Comparison of ENCODE assay signal across 13 mouse cellular contexts in genomic region chr2:69471837-69472236, GRCm38 (mm10).
DNase-seq lines count a peak whose midpoint lies in the region; ATAC-seq and TF ChIP-seq lines count a peak whose summit lies in the region.
"Had no signal": no experiment of that assay in that cellular context is flagged by ENCODE, and none has a peak within 500 bp of the region (broad histone marks: within the 10 kb centered on the region; RNA-seq: fewer than 3 reads in every experiment).

No protein-coding gene starts in this region.

- WGBS in forebrain, embryonic 14.5 days = 89% methylated on average over 4 of the region's 4 CpGs
- WGBS in forebrain, embryonic 11.5 days = 95% methylated on average over 4 of the region's 4 CpGs
- WGBS in lung, embryonic 16.5 days = 54% methylated on average over 4 of the region's 4 CpGs

- no peaks in the 10 kb centered on the region for H3K9me3 ChIP-seq in forebrain, embryonic 14.5 days (replicated peaks; ENCODE audit: control insufficient read depth, low read length)
- H3K9me3 ChIP-seq in forebrain, embryonic 11.5 days (ENCODE audit: control insufficient read depth, low read length) = no peaks in the 10 kb centered on the region
- no peaks in the 10 kb centered on the region for H3K9me3 ChIP-seq in CH12.LX (replicated peaks; ENCODE audit: low read length)
- H3K9me3 ChIP-seq in lung, embryonic 16.5 days (ENCODE audit: control insufficient read depth, low read length) = no peaks in the 10 kb centered on the region
- H3K9me3 ChIP-seq: limb, embryonic 12.5 days had no signal

- intact Hi-C loops in left cerebral cortex, postnatal 14 days (cut with DNase I) = no loop called here

- H3K79me2 ChIP-seq in CH12.LX (replicated peaks; ENCODE audit: control insufficient read depth, extremely low read depth, insufficient read depth, poor library complexity, severe bottlenecking) = no peaks in the 10 kb centered on the region

- H3K4me2 ChIP-seq in forebrain, embryonic 14.5 days (ENCODE audit: low read length) = no peak overlapping the region
- H3K4me2 ChIP-seq in forebrain, embryonic 11.5 days (ENCODE audit: low read depth, low read length, severe bottlenecking) = no peak overlapping the region
- no peak overlapping the region for H3K4me2 ChIP-seq in CH12.LX (ENCODE audit: insufficient read depth, low read depth, poor library complexity, severe bottlenecking)
- peak overlapping the region; percentile 27; the same call in 1 of the 2 replicates for H3K4me2 ChIP-seq in lung, embryonic 16.5 days (ENCODE audit: low read depth, low read length)
- H3K4me2 ChIP-seq: limb, embryonic 12.5 days had no signal

- H3K4me3 ChIP-seq in forebrain, embryonic 14.5 days (ENCODE audit: low read depth, low read length) = no peak overlapping the region
- H3K4me3 ChIP-seq in forebrain, embryonic 11.5 days (ENCODE audit: low read depth, low read length) = no peak overlapping the region
- H3K4me3 ChIP-seq in CH12.LX (replicated peaks in 1 of 3; ENCODE audit: low read depth in 2 of 3, low read length in 2 of 3, poor library complexity in 1 of 3) = no peak overlapping the region
- no peak overlapping the region for H3K4me3 ChIP-seq in lung, embryonic 16.5 days (ENCODE audit: low read length)
- H3K4me3 ChIP-seq: limb, embryonic 12.5 days had no signal

- peak; percentile 15; the same call in 1 of the 2 replicates for TF ChIP-seq RAD21 in CH12.LX (IDR thresholded peaks at IDR 0.05; ENCODE audit: low read depth, low read length)

- H3K27me3 ChIP-seq in forebrain, embryonic 14.5 days (replicated peaks; ENCODE audit: control insufficient read depth, insufficient read depth, low read length) = no peaks in the 10 kb centered on the region
- H3K27me3 ChIP-seq in forebrain, embryonic 11.5 days (ENCODE audit: control insufficient read depth, insufficient read depth, low read length) = no peaks in the 10 kb centered on the region
- H3K27me3 ChIP-seq in CH12.LX (replicated peaks) = no peaks in the 10 kb centered on the region
- H3K27me3 ChIP-seq in lung, embryonic 16.5 days (ENCODE audit: control insufficient read depth, insufficient read depth, low read depth, low read length) = no peaks in the 10 kb centered on the region
- H3K27me3 ChIP-seq: limb, embryonic 12.5 days had no signal

- no peak for TF ChIP-seq POLR2A in CH12.LX (IDR thresholded peaks at IDR 0.05; ENCODE audit: low read depth, low read length)

- no peak for TF ChIP-seq EP300 in CH12.LX (IDR thresholded peaks at IDR 0.05; ENCODE audit: low read length)

- DNase-seq in forebrain, embryonic 14.5 days (ENCODE audit: low spot score) = peak; percentile 42
- DNase-seq in forebrain, embryonic 11.5 days (ENCODE audit: low spot score) = no peak
- peak; percentile 18 to 47 for DNase-seq in left cerebral cortex, postnatal 14 days (ENCODE audit: low spot score in 2 of 2)
- DNase-seq in left cerebral cortex, adult 18-20 months (ENCODE audit: low spot score in 2 of 2) = no peak
- DNase-seq in CH12.LX (ENCODE audit: extremely low read depth) = no peak
- DNase-seq in urinary bladder, postnatal 10 days (ENCODE audit: low spot score) = no peak
- no peak for DNase-seq in cerebellum, postnatal 36 days
- DNase-seq: cerebellum, postnatal 14 days; kidney, adult 11 months; right cerebral cortex, adult 18-20 months had no signal

- TF ChIP-seq CTCF in CH12.LX (conservative IDR thresholded peaks at IDR 0.05 in 1 of 2, IDR thresholded peaks at IDR 0.05 in 1 of 2; ENCODE audit: low read depth in 2 of 2, low read length in 2 of 2) = peak in 1 of 2 experiments; percentile 25; a peak in 1 of 4 replicates

- in situ Hi-C loops in CH12.LX (cut with MboI; ENCODE audit: low pct_ligation_motif_present, low pct_unique_long_range_greater_than_20kb, low sequenced_read_pairs) = no loop called here

- H3K27ac ChIP-seq in forebrain, embryonic 14.5 days (ENCODE audit: low read depth, low read length) = no peak overlapping the region
- no peak overlapping the region for H3K27ac ChIP-seq in forebrain, embryonic 11.5 days (ENCODE audit: low read depth, low read length)
- no peak overlapping the region for H3K27ac ChIP-seq in CH12.LX (ENCODE audit: insufficient read depth, low read depth)
- H3K27ac ChIP-seq in lung, embryonic 16.5 days (ENCODE audit: low read length) = no peak overlapping the region; the same call in 1 of the 2 replicates
- H3K27ac ChIP-seq: limb, embryonic 12.5 days had no signal

- no peaks in the 10 kb centered on the region for H3K4me1 ChIP-seq in forebrain, embryonic 14.5 days (ENCODE audit: control insufficient read depth, insufficient read depth, low read length)
- H3K4me1 ChIP-seq in forebrain, embryonic 11.5 days (replicated peaks; ENCODE audit: control insufficient read depth, insufficient read depth, low read length) = no peaks in the 10 kb centered on the region
- no peaks in the 10 kb centered on the region; a peak in 1 of 4 replicates for H3K4me1 ChIP-seq in CH12.LX (ENCODE audit: control insufficient read depth in 1 of 2, insufficient read depth in 2 of 2)
- peaks cover 10% of the 10 kb centered on the region; the same call in 1 of the 2 replicates for H3K4me1 ChIP-seq in lung, embryonic 16.5 days (replicated peaks; ENCODE audit: control insufficient read depth, insufficient read depth, low read length)
- H3K4me1 ChIP-seq: limb, embryonic 12.5 days had no signal

- ATAC-seq in forebrain, embryonic 14.5 days = no peak
- ATAC-seq in forebrain, embryonic 11.5 days (replicated peaks; ENCODE audit: low FRiP score) = no peak
- ATAC-seq in lung, embryonic 16.5 days (ENCODE audit: low read depth) = peak; percentile 88
- ATAC-seq: midbrain, embryonic 16.5 days had no signal

- dilution Hi-C loops in CH12.LX (cut with MboI; ENCODE audit: extremely low pct_ligation_motif_present, extremely low pct_unique_long_range_greater_than_20kb, low sequenced_read_pairs) = no loop called here

- no peaks in the 10 kb centered on the region for H3K36me3 ChIP-seq in forebrain, embryonic 14.5 days (ENCODE audit: control insufficient read depth, insufficient read depth, low read length)
- no peaks in the 10 kb centered on the region for H3K36me3 ChIP-seq in forebrain, embryonic 11.5 days (ENCODE audit: control insufficient read depth, insufficient read depth, low read length)
- no peaks in the 10 kb centered on the region for H3K36me3 ChIP-seq in CH12.LX (replicated peaks in 1 of 2; ENCODE audit: control insufficient read depth in 1 of 2, insufficient read depth in 1 of 2, low read length in 1 of 2)
- no peaks in the 10 kb centered on the region for H3K36me3 ChIP-seq in lung, embryonic 16.5 days (ENCODE audit: control insufficient read depth, insufficient read depth, low read length)
- H3K36me3 ChIP-seq: limb, embryonic 12.5 days had no signal

- no peak overlapping the region for H3K9ac ChIP-seq in forebrain, embryonic 14.5 days (ENCODE audit: low read length)
- H3K9ac ChIP-seq in forebrain, embryonic 11.5 days (ENCODE audit: low read length) = no peak overlapping the region
- no peak overlapping the region for H3K9ac ChIP-seq in CH12.LX (ENCODE audit: insufficient read depth, low read depth)
- H3K9ac ChIP-seq in lung, embryonic 16.5 days (ENCODE audit: low read length) = no peak overlapping the region
- H3K9ac ChIP-seq: limb, embryonic 12.5 days had no signal

TF ChIP-seq in CH12.LX, 34 proteins besides CTCF, POLR2A, EP300 and RAD21:
- no peak for TF ChIP-seq HCFC1 (IDR thresholded peaks at IDR 0.05; ENCODE audit: low read depth, low read length)
- TF ChIP-seq MYC (IDR thresholded peaks at IDR 0.05; ENCODE audit: low read depth, low read length) = no peak
- no peak for TF ChIP-seq JUN (IDR thresholded peaks at IDR 0.05; ENCODE audit: insufficient read depth, low read depth, low read length)
- TF ChIP-seq ELF1 (IDR thresholded peaks at IDR 0.05; ENCODE audit: low read depth, low read length) = no peak
- TF ChIP-seq ZKSCAN1 (IDR thresholded peaks at IDR 0.05; ENCODE audit: borderline replicate concordance, low read depth, low read length) = no peak
- TF ChIP-seq TCF12 (IDR thresholded peaks at IDR 0.05; ENCODE audit: low read depth, low read length) = no peak
TF ChIP-seq in CH12.LX: peak in this region for 0.

Comparison
In these comparisons a context has a peak if more than half of its experiments do, and no peak if none do; other contexts are left out.
1. DNase-seq: peak in forebrain, embryonic 14.5 days (single experiment) and left cerebral cortex, postnatal 14 days (2 of 2); none in forebrain, embryonic 11.5 days (single experiment), left cerebral cortex, adult 18-20 months (0 of 2), CH12.LX (single experiment), urinary bladder, postnatal 10 days (single experiment) and cerebellum, postnatal 36 days (0 of 2).